Mouse (Mus musculus) small intestine, adult 2 months (tissue): ENCODE measurements around the gene Gm21860.
"Not testable (repeated sequence)": the region's sequence is repeated elsewhere in the genome, so short reads cannot be mapped to it uniquely, and the experiment has no call there.

Experiments used
- CTCF ChIP-seq: fragments of 200-500 bp; IDR thresholded peaks from 2 replicates; pipeline ENCODE4 v1.5.1; 2012; ENCODE audit warnings: low read depth, mild to moderate bottlenecking, control low read depth, inconsistent platforms, low read length, moderate library complexity, mixed read lengths; ENCODE audit not compliant: insufficient replicate concordance, insufficient read length; ENCODE audit errors: extremely low read depth
- POLR2A ChIP-seq: fragments of 200-500 bp; IDR thresholded peaks from 2 replicates; pipeline ENCODE4 v1.6.1; 2012; ENCODE audit warnings: low read depth, mild to moderate bottlenecking, control low read depth, inconsistent platforms, low read length, moderate library complexity

DNA sequence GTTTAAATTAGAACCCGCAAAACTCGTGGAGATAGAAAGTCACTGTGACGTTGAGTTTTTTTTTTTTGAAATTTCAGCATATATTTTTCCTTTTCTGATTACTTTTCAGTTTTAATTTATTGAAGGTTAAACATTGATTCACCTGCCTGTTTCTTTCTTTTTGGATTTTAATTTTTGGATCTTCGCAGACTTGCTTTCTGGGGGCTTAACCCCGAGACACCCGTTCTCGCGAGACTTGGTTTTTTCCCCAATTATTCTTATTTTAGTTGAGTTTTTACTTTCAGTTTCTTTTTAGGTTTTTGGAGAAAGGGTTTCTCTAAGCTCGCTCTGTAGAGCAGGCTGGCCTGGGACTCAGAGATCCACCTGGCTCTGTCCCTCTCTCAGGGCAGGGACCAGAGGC lies 36.6 kb downstream of the Gm21860 start:
- TF ChIP-seq CTCF, POLR2A: not testable (repeated sequence)
